Mouse (Mus musculus) hindbrain, embryonic 10.5 days (tissue): Measurements from ENCODE around the gene Zfp367. TPM values are rescaled to one million over a fixed set of nuclear protein-coding genes. Genes with fewer than 3 reads are reported as not detected.

ENCODE experiments used
- DNase-seq: peaks from one replicate; pipeline ENCODE4 v3.0.0-alpha.2; 2017; ENCODE audit warnings: low spot score
- H3K27ac ChIP-seq: fragments of 300-500 bp; sonication (generic); 2 replicates; pipeline ENCODE4 v1.5.1; 2016; ENCODE audit warnings: mild to moderate bottlenecking, moderate library complexity
- H3K27me3 ChIP-seq: fragments of 300-500 bp; sonication (generic); 2 replicates; pipeline ENCODE4 v1.6.1; 2016; ENCODE audit warnings: mild to moderate bottlenecking; ENCODE audit not compliant: poor library complexity, insufficient read depth, severe bottlenecking
- H3K36me3 ChIP-seq: fragments of 300-500 bp; sonication (generic); 2 replicates; pipeline ENCODE4 v1.6.1; 2016; ENCODE audit warnings: mild to moderate bottlenecking, moderate library complexity
- H3K4me1 ChIP-seq: fragments of 300-500 bp; sonication (generic); replicated peaks from 2 replicates; pipeline ENCODE4 v1.6.1; 2016; ENCODE audit warnings: mild to moderate bottlenecking
- H3K4me3 ChIP-seq: fragments of 300-500 bp; sonication (generic); 2 replicates; pipeline ENCODE4 v1.5.1; 2016; ENCODE audit warnings: mild to moderate bottlenecking, moderate library complexity
- H3K9me3 ChIP-seq: fragments of 300-500 bp; sonication (generic); 2 replicates; pipeline ENCODE4 v1.6.1; 2016; ENCODE audit warnings: mild to moderate bottlenecking, moderate library complexity
- WGBS: fragments of 180-500 bp; shearing (Covaris S2); methylation state at CpG from one replicate; pipeline ENCODE4 v1.1.7; 2016; 5-methylcytosine and 5-hydroxymethylcytosine counted together
- polyA plus RNA-seq: library from polyadenylated mRNA; unstranded; fragments of >200 nt; fragmentation: Nextera tagmentation; extraction: Ambion mirVana; gene quantifications from 2 replicates; pipeline ENCODE4 v1.2.1, GENCODE M21; 2016

Zfp367 gene
- polyA plus RNA-seq = 12.5 and 17.1 TPM in 2 replicates

DNA sequence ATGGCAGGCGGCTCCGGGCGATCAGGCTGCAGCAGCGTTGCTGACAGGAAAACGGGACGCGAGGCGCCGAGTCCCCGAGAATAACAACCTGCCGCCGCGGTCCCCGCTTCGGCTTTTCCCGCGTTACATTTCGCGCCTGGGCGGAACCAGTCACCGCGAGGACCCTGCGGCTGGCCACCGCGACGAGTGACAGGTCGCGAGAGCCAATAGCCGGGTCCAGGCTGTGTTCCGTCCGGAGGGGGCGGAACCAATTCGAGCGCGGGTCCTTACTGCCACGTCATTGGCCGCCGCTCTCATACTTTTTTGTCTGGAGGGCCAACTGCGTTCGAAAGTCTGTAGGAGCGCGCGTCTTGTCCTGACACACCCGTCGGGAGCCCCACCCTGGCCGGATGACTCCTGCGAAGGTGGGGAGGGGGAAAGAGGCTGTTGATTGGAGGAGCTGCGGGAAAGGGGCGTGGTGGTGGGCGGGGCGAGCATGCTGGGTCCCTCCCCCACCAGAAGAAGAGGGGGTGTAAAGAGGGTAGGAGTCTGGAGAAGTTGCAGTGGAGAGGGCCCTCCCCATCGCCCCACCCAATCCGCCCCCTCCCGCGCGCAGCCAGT, at the start of gene Zfp367:
Gene Zfp367 (minus strand): TSS at position 120 of the 600 bp plus-strand sequence.
- Histone ChIP-seq H3K27me3 (no peaks in the 10 kb centered on the region), H3K27ac (peak within 1 kb of the TSS; percentile 94), H3K4me3 (peak within 1 kb of the TSS; percentile 95), H3K4me1 (peaks cover 58% of the 10 kb centered on the region), H3K36me3 (no peaks in the 10 kb centered on the region; the same call in 1 of the 2 replicates), H3K9me3 (no peaks in the 10 kb centered on the region)
- DNase-seq = peak; percentile 99
- under 1% methylated on average over 56 of the region's 56 CpGs for WGBS

DNA sequence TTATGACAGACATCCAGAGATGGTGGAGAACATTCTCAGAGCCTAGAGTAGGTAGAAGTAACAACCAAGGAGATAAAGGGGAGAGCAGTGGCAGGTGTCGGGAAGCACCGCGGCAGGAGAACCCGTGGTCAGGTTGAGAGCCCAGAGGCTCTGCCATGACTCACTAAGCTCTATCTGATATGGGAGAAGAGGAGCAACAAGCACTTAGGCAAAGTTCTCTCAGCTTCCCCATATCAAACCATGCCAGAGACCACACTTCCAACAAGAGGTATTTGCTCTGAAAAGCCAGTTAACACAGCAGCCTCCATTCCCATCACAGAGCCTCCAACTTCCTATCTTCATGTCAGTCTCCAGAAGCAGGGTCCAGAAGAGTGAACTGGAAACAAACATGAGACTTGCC, 47.9 kb upstream of the Zfp367 start:
- no peak for DNase-seq
- no peaks in the 10 kb centered on the region for H3K27me3 ChIP-seq

GRCm38 (mm10) chr13:64198310-64198709, 45.3 kb upstream of the Zfp367 start:
- H3K27ac ChIP-seq = no peak overlapping the region
- H3K9me3 ChIP-seq = no peaks in the 10 kb centered on the region
- no peaks in the 10 kb centered on the region for H3K27me3 ChIP-seq
- DNase-seq = no peak
- H3K36me3 ChIP-seq = peaks cover 29% of the 10 kb centered on the region
- 90% methylated on average over 4 of the region's 4 CpGs for WGBS
- H3K4me1 ChIP-seq = 0 out of 2 replicates have a peak, but pooled peaks cover 1% of the 10 kb centered on the region
- no peak overlapping the region for H3K4me3 ChIP-seq

More for the DNA sequence above, 47.9 kb upstream of the Zfp367 start:
- H3K4me1 ChIP-seq = peaks cover 24% of the 10 kb centered on the region
- WGBS = 94% methylated on average over 4 of the region's 4 CpGs
- H3K9me3 ChIP-seq = no peaks in the 10 kb centered on the region
- no peak overlapping the region for H3K27ac ChIP-seq
- no peak overlapping the region for H3K4me3 ChIP-seq
- peaks cover 24% of the 10 kb centered on the region for H3K36me3 ChIP-seq

DNA sequence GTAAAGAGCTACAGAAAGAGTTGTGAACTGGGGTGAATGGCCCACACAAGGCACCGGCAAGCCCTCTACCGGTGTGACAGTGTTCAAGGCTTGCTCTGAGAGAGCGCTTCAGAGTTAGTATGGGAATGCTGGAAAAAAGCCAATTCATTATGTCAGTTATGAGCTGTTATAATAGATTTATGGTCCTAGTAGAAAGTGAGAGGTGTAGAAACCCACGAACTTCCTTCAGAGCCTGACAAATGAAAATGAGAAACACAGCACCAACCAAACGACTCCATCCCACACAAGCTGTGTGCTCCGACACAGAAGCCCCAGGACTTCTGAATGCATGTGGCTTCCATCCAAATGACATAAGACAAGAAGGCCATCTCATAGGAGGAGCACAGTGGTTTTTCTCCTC, 44.9 kb upstream of the Zfp367 start:
- H3K4me3 ChIP-seq = no peak overlapping the region
- H3K27me3 ChIP-seq = no peaks in the 10 kb centered on the region
- H3K36me3 ChIP-seq = peaks cover 29% of the 10 kb centered on the region
- DNase-seq = no peak
- no peaks in the 10 kb centered on the region for H3K4me1 ChIP-seq
- WGBS = 95% methylated on average over 6 of the region's 6 CpGs
- no peaks in the 10 kb centered on the region for H3K9me3 ChIP-seq
- no peak overlapping the region for H3K27ac ChIP-seq

DNA sequence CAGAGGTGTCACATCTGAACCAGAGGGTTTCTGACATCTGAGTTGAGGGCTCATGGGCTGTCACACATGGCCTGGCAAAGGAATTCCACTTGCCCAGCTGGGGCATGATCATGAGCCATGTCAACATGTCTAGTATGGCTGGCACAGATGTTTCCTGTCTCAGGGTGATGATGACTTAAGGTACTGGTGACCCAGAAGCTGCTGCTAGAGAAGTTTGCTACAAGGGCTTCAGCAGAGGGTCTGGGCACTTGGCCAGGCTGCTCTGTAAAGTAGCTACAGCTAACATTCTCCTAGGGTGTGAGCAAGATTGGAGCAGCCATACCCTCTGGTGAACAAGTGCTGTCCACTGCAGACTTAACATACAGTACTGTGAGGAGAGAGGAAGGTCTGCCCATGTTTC, 34.1 kb upstream of the Zfp367 start:
- no peaks in the 10 kb centered on the region for H3K27me3 ChIP-seq
- DNase-seq = no peak
- H3K36me3 ChIP-seq = peaks cover 50% of the 10 kb centered on the region
- no peak overlapping the region for H3K27ac ChIP-seq
- H3K4me1 ChIP-seq = no peaks in the 10 kb centered on the region
- no peaks in the 10 kb centered on the region for H3K9me3 ChIP-seq
- H3K4me3 ChIP-seq = no peak overlapping the region

DNA sequence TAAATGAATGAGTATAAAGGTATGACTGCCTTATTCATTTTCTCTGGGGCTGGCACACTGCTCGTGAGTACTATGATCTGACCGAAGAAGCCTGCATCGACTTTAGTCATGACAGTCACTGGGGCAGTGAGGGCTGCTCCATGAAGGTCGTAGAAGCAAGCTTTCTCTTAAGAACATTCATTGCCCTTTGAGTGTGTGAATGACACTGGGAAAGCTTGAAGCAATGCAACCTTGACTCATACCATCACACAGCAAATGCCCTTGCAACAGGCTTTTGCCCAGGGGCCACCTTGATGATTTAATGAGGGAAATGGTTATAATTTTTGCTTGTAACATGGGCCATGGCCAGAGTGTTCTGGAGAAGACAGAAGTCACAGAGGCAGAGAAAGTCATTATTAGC, 33.5 kb upstream of the Zfp367 start:
- Histone ChIP-seq H3K36me3 (peaks cover 55% of the 10 kb centered on the region), H3K27me3 (no peaks in the 10 kb centered on the region)

DNA sequence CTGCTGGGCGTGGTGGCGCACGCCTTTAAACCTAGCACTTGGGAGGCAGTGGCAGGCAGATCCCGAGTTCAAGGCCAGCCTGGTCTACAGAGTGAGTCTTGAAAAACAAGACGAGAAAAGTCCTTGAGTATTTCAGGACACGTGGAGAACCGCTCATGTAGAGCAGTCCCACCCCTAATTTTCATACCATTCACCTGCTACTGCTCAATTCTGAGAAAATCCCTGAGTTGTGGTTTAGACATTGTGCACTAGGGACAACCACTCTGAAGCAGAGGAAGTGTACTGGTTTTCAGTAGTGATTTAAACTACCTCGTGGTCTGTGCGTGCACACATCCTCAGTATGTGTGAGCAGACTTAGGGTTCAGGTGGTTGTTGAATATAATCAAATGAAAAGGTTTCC, 32.6 kb upstream of the Zfp367 start:
- H3K9me3 ChIP-seq = no peaks in the 10 kb centered on the region
- H3K27ac ChIP-seq = no peak overlapping the region
- no peak for DNase-seq
- no peak overlapping the region for H3K4me3 ChIP-seq
- 92% methylated on average over 9 of the region's 9 CpGs for WGBS
- H3K36me3 ChIP-seq = peaks cover 61% of the 10 kb centered on the region
- no peaks in the 10 kb centered on the region for H3K27me3 ChIP-seq
- H3K4me1 ChIP-seq = no peaks in the 10 kb centered on the region

More for the DNA sequence above, 33.5 kb upstream of the Zfp367 start:
- Histone ChIP-seq H3K4me3 (no peak overlapping the region), H3K4me1 (no peaks in the 10 kb centered on the region), H3K27ac (no peak overlapping the region), H3K9me3 (no peaks in the 10 kb centered on the region)
- 95% methylated on average over 4 of the region's 4 CpGs for WGBS
- no peak for DNase-seq

GRCm38 (mm10) chr13:64185176-64185575, 32.2 kb upstream of the Zfp367 start:
- Histone ChIP-seq H3K4me1 (no peaks in the 10 kb centered on the region), H3K4me3 (no peak overlapping the region), H3K27ac (no peak overlapping the region), H3K27me3 (no peaks in the 10 kb centered on the region), H3K9me3 (no peaks in the 10 kb centered on the region), H3K36me3 (peaks cover 64% of the 10 kb centered on the region)
- 78% methylated on average over 7 of the region's 7 CpGs for WGBS
- DNase-seq = no peak

GRCm38 (mm10) chr13:64184361-64184760, 31.4 kb upstream of the Zfp367 start:
- WGBS = 88% methylated on average over 10 of the region's 10 CpGs
- Histone ChIP-seq H3K27ac (no peak overlapping the region), H3K4me3 (no peak overlapping the region), H3K36me3 (peaks cover 67% of the 10 kb centered on the region), H3K27me3 (no peaks in the 10 kb centered on the region), H3K4me1 (no peaks in the 10 kb centered on the region), H3K9me3 (no peaks in the 10 kb centered on the region)
- no peak for DNase-seq

- Histone ChIP-seq H3K36me3 (peaks cover 62% of the 10 kb centered on the region), H3K27ac (no peak overlapping the region), H3K27me3 (no peaks in the 10 kb centered on the region), H3K9me3 (no peaks in the 10 kb centered on the region), H3K4me1 (peaks cover 6% of the 10 kb centered on the region), H3K4me3 (no peak overlapping the region)
- 88% methylated on average over 4 of the region's 4 CpGs for WGBS
- no peak for DNase-seq
Measured at GRCm38 (mm10) chr13:64183583-64183982, 30.6 kb upstream of the Zfp367 start.

DNA sequence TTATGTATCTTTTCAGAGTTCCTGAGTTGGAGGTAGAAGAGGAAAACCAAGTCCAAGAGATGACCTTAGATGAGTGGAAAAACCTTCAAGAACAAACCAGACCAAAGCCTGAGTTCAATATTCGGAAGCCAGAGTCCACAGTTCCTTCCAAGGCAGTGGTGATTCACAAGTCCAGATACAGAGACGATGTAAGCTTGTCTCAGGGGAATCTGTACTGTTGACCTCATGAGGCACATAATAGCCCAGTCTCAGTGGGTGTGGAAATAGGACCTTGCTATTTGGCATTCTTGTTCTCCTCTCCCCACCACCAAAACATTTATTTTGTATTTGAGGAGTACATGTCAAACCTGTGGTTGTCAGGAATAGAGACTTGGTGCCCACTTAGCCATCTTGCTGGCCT, 29.1 kb upstream of the Zfp367 start:
- Histone ChIP-seq H3K27ac (no peak overlapping the region), H3K9me3 (no peaks in the 10 kb centered on the region), H3K27me3 (no peaks in the 10 kb centered on the region), H3K4me3 (no peak overlapping the region), H3K4me1 (peaks cover 13% of the 10 kb centered on the region), H3K36me3 (peaks cover 72% of the 10 kb centered on the region)
- WGBS = 83% methylated on average over 2 of the region's 2 CpGs
- no peak for DNase-seq

GRCm38 (mm10) chr13:64180888-64181287, 27.9 kb upstream of the Zfp367 start:
- peaks cover 71% of the 10 kb centered on the region for H3K36me3 ChIP-seq
- peaks cover 13% of the 10 kb centered on the region for H3K4me1 ChIP-seq
- WGBS = 88% methylated on average over 3 of the region's 3 CpGs
- peak; percentile 42 for DNase-seq
- no peak overlapping the region for H3K27ac ChIP-seq
- H3K27me3 ChIP-seq = no peaks in the 10 kb centered on the region
- no peaks in the 10 kb centered on the region for H3K9me3 ChIP-seq
- no peak overlapping the region for H3K4me3 ChIP-seq

GRCm38 (mm10) chr13:64180300-64180699, 27.3 kb upstream of the Zfp367 start:
- Histone ChIP-seq H3K9me3 (no peaks in the 10 kb centered on the region), H3K36me3 (peaks cover 67% of the 10 kb centered on the region), H3K27me3 (no peaks in the 10 kb centered on the region), H3K4me3 (no peak overlapping the region), H3K27ac (no peak overlapping the region), H3K4me1 (peaks cover 13% of the 10 kb centered on the region)
- WGBS = 87% methylated on average over 4 of the region's 4 CpGs
- DNase-seq = no peak
